Mouse (Mus musculus): ENCODE data around the gene Ctnna2.

The Ctnna2 gene

DNA sequence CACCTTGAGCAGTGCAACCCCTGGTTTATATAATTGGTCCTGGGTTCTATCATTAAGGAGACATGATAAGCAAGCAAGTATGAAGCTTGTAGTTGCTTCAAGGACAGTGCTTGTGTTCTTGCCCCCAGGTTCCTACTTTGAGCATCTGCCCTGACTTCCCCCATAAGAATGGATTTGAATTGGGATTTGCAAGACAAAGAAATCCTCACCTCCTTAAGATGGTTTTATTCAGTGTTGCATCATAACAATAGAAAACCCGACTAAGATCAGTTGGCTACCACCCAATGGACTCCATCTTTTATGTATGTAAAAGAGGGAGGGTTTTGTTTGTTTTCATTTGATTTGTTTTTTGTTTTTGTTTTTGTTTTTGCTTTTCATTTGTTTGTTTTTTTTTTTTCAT lies 1005.2 kb downstream of the Ctnna2 start:
- DNase-seq (ENCODE audit: low read depth, low spot score) = no peak

DNA sequence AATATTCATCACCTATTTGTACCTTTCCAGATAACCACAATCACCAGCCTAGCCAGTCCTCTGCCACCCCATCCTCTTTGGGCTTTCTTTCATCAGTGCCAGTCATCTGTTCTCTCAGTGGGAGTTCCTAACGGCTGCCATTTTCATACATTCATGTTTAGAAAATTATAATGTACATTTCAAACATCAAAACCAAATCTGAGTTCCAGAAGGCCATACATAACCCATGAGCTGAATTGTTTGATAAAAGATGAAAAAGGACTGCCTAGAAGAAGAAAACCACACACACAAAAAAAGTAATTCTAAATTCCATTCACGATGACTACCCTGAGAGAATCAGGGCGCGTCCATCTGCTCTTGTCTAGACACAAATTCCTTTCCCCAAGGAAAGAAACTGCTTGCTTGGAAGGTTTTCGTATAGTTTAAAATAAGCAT lies 1014.5 kb downstream of the Ctnna2 start:
- no peak for DNase-seq (ENCODE audit: low read depth, low spot score)

DNA sequence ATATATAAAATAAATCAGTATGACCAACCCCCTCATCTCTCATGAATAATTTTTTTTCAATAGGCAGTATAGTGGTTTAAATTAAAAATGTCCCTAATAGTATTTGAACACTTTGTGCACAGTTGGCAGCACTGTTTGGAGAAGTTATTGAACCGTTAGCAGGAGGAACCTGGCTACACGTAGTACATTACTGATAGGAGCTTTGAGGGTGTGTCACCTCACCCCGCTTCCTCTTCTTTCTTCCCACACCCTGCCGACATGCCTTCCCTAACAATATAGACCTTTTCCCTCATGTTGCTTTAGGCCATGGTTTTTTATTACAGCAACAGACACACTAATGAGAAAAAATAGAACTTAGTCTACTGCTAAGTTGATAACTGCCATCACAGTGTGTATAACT lies 1071.4 kb downstream of the Ctnna2 start:
- no peak for DNase-seq (ENCODE audit: low read depth, low spot score)

DNA sequence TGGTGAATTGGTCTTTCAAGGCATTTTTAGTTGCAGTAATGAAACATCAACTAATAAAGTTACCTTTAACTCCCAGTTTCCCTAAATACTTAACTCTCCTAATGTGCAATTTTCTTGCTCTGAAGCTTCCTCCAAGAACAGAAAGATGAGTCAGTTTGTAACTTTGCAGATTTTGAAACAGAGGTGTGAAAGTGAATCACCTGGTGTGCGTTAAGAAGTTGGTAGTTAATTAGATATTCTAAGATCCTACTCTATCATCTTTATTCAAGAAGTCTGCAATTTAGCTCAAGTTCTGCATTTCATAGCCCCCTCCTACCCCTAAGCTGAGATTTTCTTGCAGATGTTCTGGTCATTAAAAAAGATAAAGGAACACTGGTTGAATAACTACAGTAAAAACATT lies 1082.3 kb downstream of the Ctnna2 start:
- DNase-seq (ENCODE audit: low read depth, low spot score) = no peak

Measured in skeletal muscle tissue, adult 2 months (tissue).